Mouse (Mus musculus): ENCODE measurements around the gene Camk1. TPM values are rescaled to one million over a fixed set of nuclear protein-coding genes. Genes with fewer than 3 reads are reported as not detected.

Gene Camk1
- polyA plus RNA-seq, 1 experiment = 7.7 TPM

- Histone ChIP-seq H3K36me3 (ENCODE audit: control insufficient read depth, insufficient read depth, low read length, poor library complexity, severe bottlenecking) (peaks cover 75% of the 10 kb centered on the region), H3K9me3 (replicated peaks; ENCODE audit: control insufficient read depth, insufficient read depth, low read length, poor library complexity, severe bottlenecking) (no peaks in the 10 kb centered on the region)
- TF ChIP-seq POLR2A (IDR thresholded peaks at IDR 0.05; ENCODE audit: insufficient read depth, low read length) (no peak), CTCF (IDR thresholded peaks at IDR 0.05; ENCODE audit: low read depth, low read length) (no peak), EP300 (IDR thresholded peaks at IDR 0.05; ENCODE audit: insufficient read depth, low read depth, low read length) (no peak)
These were observed 27.8 kb downstream of the Camk1 start for GRCm38 (mm10) chr6:113315972-113316371.

GRCm38 (mm10) chr6:113308141-113308540, 35.6 kb downstream of the Camk1 start:
- Histone ChIP-seq H3K27ac (ENCODE audit: insufficient read depth, low read length) (0 out of 2 replicates have a peak overlapping the region, but pooled peaks have one; percentile 8), H3K4me3 (ENCODE audit: low read depth, low read length) (peak overlapping the region; percentile 99), H3K9ac (ENCODE audit: low read depth, poor library complexity, severe bottlenecking) (peak overlapping the region; percentile 95), H3K27me3 (ENCODE audit: control insufficient read depth, insufficient read depth, low read length, poor library complexity, severe bottlenecking) (no peaks in the 10 kb centered on the region), H3K4me1 (ENCODE audit: control insufficient read depth, insufficient read depth, low read length) (no peaks in the 10 kb centered on the region), H3K36me3 (ENCODE audit: control insufficient read depth, insufficient read depth, low read length, poor library complexity, severe bottlenecking) (peaks cover 25% of the 10 kb centered on the region), H3K9me3 (replicated peaks; ENCODE audit: control insufficient read depth, insufficient read depth, low read length, poor library complexity, severe bottlenecking) (no peaks in the 10 kb centered on the region)
- TF ChIP-seq EP300 (IDR thresholded peaks at IDR 0.05; ENCODE audit: insufficient read depth, low read depth, low read length) (no peak), POLR2A (IDR thresholded peaks at IDR 0.05; ENCODE audit: insufficient read depth, low read length) (no peak), CTCF (IDR thresholded peaks at IDR 0.05; ENCODE audit: low read depth, low read length) (no peak)

More at GRCm38 (mm10) chr6:113315972-113316371, 27.8 kb downstream of the Camk1 start:
- H3K27ac ChIP-seq (ENCODE audit: insufficient read depth, low read length) = no peak overlapping the region
- H3K27me3 ChIP-seq (ENCODE audit: control insufficient read depth, insufficient read depth, low read length, poor library complexity, severe bottlenecking) = no peaks in the 10 kb centered on the region
- H3K4me1 ChIP-seq (ENCODE audit: control insufficient read depth, insufficient read depth, low read length) = no peaks in the 10 kb centered on the region
- H3K4me3 ChIP-seq (ENCODE audit: low read depth, low read length) = no peak overlapping the region
- no peak overlapping the region for H3K9ac ChIP-seq (ENCODE audit: low read depth, poor library complexity, severe bottlenecking)

- H3K4me3 ChIP-seq (ENCODE audit: low read depth, low read length) = peak overlapping the region; percentile 99
- TF ChIP-seq EP300 (IDR thresholded peaks at IDR 0.05; ENCODE audit: insufficient read depth, low read depth, low read length) (no peak), POLR2A (IDR thresholded peaks at IDR 0.05; ENCODE audit: insufficient read depth, low read length) (no peak), CTCF (IDR thresholded peaks at IDR 0.05; ENCODE audit: low read depth, low read length) (no peak)
- H3K27ac ChIP-seq (ENCODE audit: insufficient read depth, low read length) = 0 out of 2 replicates have a peak overlapping the region, but pooled peaks have one; percentile 8
- peak overlapping the region; percentile 95 for H3K9ac ChIP-seq (ENCODE audit: low read depth, poor library complexity, severe bottlenecking)
- no peaks in the 10 kb centered on the region for H3K9me3 ChIP-seq (replicated peaks; ENCODE audit: control insufficient read depth, insufficient read depth, low read length, poor library complexity, severe bottlenecking)
- H3K36me3 ChIP-seq (ENCODE audit: control insufficient read depth, insufficient read depth, low read length, poor library complexity, severe bottlenecking) = peaks cover 21% of the 10 kb centered on the region
- H3K4me1 ChIP-seq (ENCODE audit: control insufficient read depth, insufficient read depth, low read length) = no peaks in the 10 kb centered on the region
- no peaks in the 10 kb centered on the region for H3K27me3 ChIP-seq (ENCODE audit: control insufficient read depth, insufficient read depth, low read length, poor library complexity, severe bottlenecking)
These were observed 36.2 kb downstream of the Camk1 start for GRCm38 (mm10) chr6:113307481-113308121.

GRCm38 (mm10) chr6:113306986-113307349, 36.8 kb downstream of the Camk1 start, which contains the start of gene Brpf1:
Gene Brpf1 (plus strand): TSS chr6:113307137.
- TF ChIP-seq POLR2A (IDR thresholded peaks at IDR 0.05; ENCODE audit: insufficient read depth, low read length) (no peak), EP300 (IDR thresholded peaks at IDR 0.05; ENCODE audit: insufficient read depth, low read depth, low read length) (no peak), CTCF (IDR thresholded peaks at IDR 0.05; ENCODE audit: low read depth, low read length) (no peak)
- H3K27me3 ChIP-seq (ENCODE audit: control insufficient read depth, insufficient read depth, low read length, poor library complexity, severe bottlenecking) = no peaks in the 10 kb centered on the region
- H3K27ac ChIP-seq (ENCODE audit: insufficient read depth, low read length) = peak within 1 kb of the TSS; percentile 96
- no peaks in the 10 kb centered on the region for H3K9me3 ChIP-seq (replicated peaks; ENCODE audit: control insufficient read depth, insufficient read depth, low read length, poor library complexity, severe bottlenecking)
- no peaks in the 10 kb centered on the region for H3K4me1 ChIP-seq (ENCODE audit: control insufficient read depth, insufficient read depth, low read length)
- peaks cover 15% of the 10 kb centered on the region for H3K36me3 ChIP-seq (ENCODE audit: control insufficient read depth, insufficient read depth, low read length, poor library complexity, severe bottlenecking)
- peak within 1 kb of the TSS; percentile 95 for H3K9ac ChIP-seq (ENCODE audit: low read depth, poor library complexity, severe bottlenecking)
- peak within 1 kb of the TSS; percentile 99 for H3K4me3 ChIP-seq (ENCODE audit: low read depth, low read length)

- peaks cover 14% of the 10 kb centered on the region for H3K36me3 ChIP-seq (ENCODE audit: control insufficient read depth, insufficient read depth, low read length, poor library complexity, severe bottlenecking)
- peak overlapping the region; percentile 95 for H3K9ac ChIP-seq (ENCODE audit: low read depth, poor library complexity, severe bottlenecking)
- peak overlapping the region; percentile 99 for H3K4me3 ChIP-seq (ENCODE audit: low read depth, low read length)
- no peaks in the 10 kb centered on the region for H3K27me3 ChIP-seq (ENCODE audit: control insufficient read depth, insufficient read depth, low read length, poor library complexity, severe bottlenecking)
- no peaks in the 10 kb centered on the region for H3K9me3 ChIP-seq (replicated peaks; ENCODE audit: control insufficient read depth, insufficient read depth, low read length, poor library complexity, severe bottlenecking)
- H3K4me1 ChIP-seq (ENCODE audit: control insufficient read depth, insufficient read depth, low read length) = no peaks in the 10 kb centered on the region
- peak overlapping the region; percentile 96 for H3K27ac ChIP-seq (ENCODE audit: insufficient read depth, low read length)
- TF ChIP-seq CTCF (IDR thresholded peaks at IDR 0.05; ENCODE audit: low read depth, low read length) = no peak
- peak; percentile 28; the same call in 1 of the 2 replicates for TF ChIP-seq EP300 (IDR thresholded peaks at IDR 0.05; ENCODE audit: insufficient read depth, low read depth, low read length)
- TF ChIP-seq POLR2A (IDR thresholded peaks at IDR 0.05; ENCODE audit: insufficient read depth, low read length) = no peak
These were observed 37.3 kb downstream of the Camk1 start for GRCm38 (mm10) chr6:113306322-113306985.

- TF ChIP-seq CTCF (IDR thresholded peaks at IDR 0.05; ENCODE audit: low read depth, low read length) (peak; percentile 38), POLR2A (IDR thresholded peaks at IDR 0.05; ENCODE audit: insufficient read depth, low read length) (no peak), EP300 (IDR thresholded peaks at IDR 0.05; ENCODE audit: insufficient read depth, low read depth, low read length) (no peak)
- no peak overlapping the region for H3K9ac ChIP-seq (ENCODE audit: low read depth, poor library complexity, severe bottlenecking)
- H3K27me3 ChIP-seq (ENCODE audit: control insufficient read depth, insufficient read depth, low read length, poor library complexity, severe bottlenecking) = no peaks in the 10 kb centered on the region
- H3K36me3 ChIP-seq (ENCODE audit: control insufficient read depth, insufficient read depth, low read length, poor library complexity, severe bottlenecking) = no peaks in the 10 kb centered on the region
- no peaks in the 10 kb centered on the region for H3K4me1 ChIP-seq (ENCODE audit: control insufficient read depth, insufficient read depth, low read length)
- H3K27ac ChIP-seq (ENCODE audit: insufficient read depth, low read length) = no peak overlapping the region
- H3K9me3 ChIP-seq (replicated peaks; ENCODE audit: control insufficient read depth, insufficient read depth, low read length, poor library complexity, severe bottlenecking) = no peaks in the 10 kb centered on the region
- H3K4me3 ChIP-seq (ENCODE audit: low read depth, low read length) = no peak overlapping the region
These were observed 41.5 kb downstream of the Camk1 start for GRCm38 (mm10) chr6:113302258-113302657.
